Mouse (Mus musculus) midbrain, embryonic 10.5 days (tissue): Measurements from ENCODE around the gene Dppa4. TPM values are rescaled to one million over a fixed set of nuclear protein-coding genes. Genes with fewer than 3 reads are reported as not detected.
"Not testable (repeated sequence)": the region's sequence is repeated elsewhere in the genome, so short reads cannot be mapped to it uniquely, and the experiment has no call there.

Experiments used
- DNase-seq: peaks from one replicate; pipeline ENCODE4 v3.0.0-alpha.2; 2017; ENCODE audit warnings: low spot score
- H3K27ac ChIP-seq: fragments of 300-500 bp; sonication (generic); replicated peaks from 2 replicates; pipeline ENCODE4 v1.5.1; 2016; ENCODE audit warnings: mild to moderate bottlenecking
- H3K27me3 ChIP-seq: fragments of 300-500 bp; sonication (generic); 2 replicates; pipeline ENCODE4 v1.6.1; 2016; ENCODE audit warnings: low read depth, mild to moderate bottlenecking; ENCODE audit not compliant: poor library complexity, severe bottlenecking
- H3K36me3 ChIP-seq: fragments of 300-500 bp; sonication (generic); 2 replicates; pipeline ENCODE4 v1.6.1; 2016; ENCODE audit warnings: mild to moderate bottlenecking, moderate library complexity
- H3K4me1 ChIP-seq: fragments of 300-500 bp; sonication (generic); 2 replicates; pipeline ENCODE4 v1.6.1; 2016
- H3K4me3 ChIP-seq: fragments of 300-500 bp; sonication (generic); 2 replicates; pipeline ENCODE4 v1.5.1; 2016; ENCODE audit warnings: mild to moderate bottlenecking, moderate library complexity
- H3K9me3 ChIP-seq: fragments of 300-500 bp; sonication (generic); replicated peaks from 2 replicates; pipeline ENCODE4 v1.6.1; 2016; ENCODE audit warnings: mild to moderate bottlenecking
- WGBS: fragments of 180-500 bp; shearing (Covaris S2); methylation state at CpG from one replicate; pipeline ENCODE4 v1.1.7; 2016; 5-methylcytosine and 5-hydroxymethylcytosine counted together
- polyA plus RNA-seq: library from polyadenylated mRNA; unstranded; fragments of >200 nt; fragmentation: Nextera tagmentation; extraction: Ambion mirVana; gene quantifications from 2 replicates; pipeline ENCODE4 v1.2.1, GENCODE M21; 2016

The Dppa4 gene
- polyA plus RNA-seq, 1 experiment from 2014 or later: not detected

- H3K27ac ChIP-seq: no peak overlapping the region
- DNase-seq: no peak
- H3K4me3 ChIP-seq: no peak overlapping the region
- no peaks in the 10 kb centered on the region for H3K36me3 ChIP-seq
- H3K4me1 ChIP-seq: no peaks in the 10 kb centered on the region
- no peaks in the 10 kb centered on the region for H3K9me3 ChIP-seq
- WGBS: 82% methylated on average over 14 of the region's 14 CpGs
- no peaks in the 10 kb centered on the region for H3K27me3 ChIP-seq
Measured at GRCm38 (mm10) chr16:48297384-48298136, 14.0 kb downstream of the Dppa4 start.

GRCm38 (mm10) chr16:48299884-48300283 is 16.4 kb downstream of the Dppa4 start:
- Histone ChIP-seq H3K27ac (no peak overlapping the region), H3K36me3 (no peaks in the 10 kb centered on the region), H3K27me3 (no peaks in the 10 kb centered on the region), H3K9me3 (no peaks in the 10 kb centered on the region), H3K4me1 (no peaks in the 10 kb centered on the region), H3K4me3 (no peak overlapping the region)
- 93% methylated on average over 3 of the region's 3 CpGs for WGBS
- DNase-seq: no peak

- Histone ChIP-seq H3K4me3 (no peak within 1 kb of the TSS), H3K9me3 (no peaks in the 10 kb centered on the region), H3K27me3 (no peaks in the 10 kb centered on the region), H3K4me1 (no peaks in the 10 kb centered on the region), H3K36me3 (no peaks in the 10 kb centered on the region), H3K27ac (no peak within 1 kb of the TSS)
- no peak for DNase-seq
- WGBS: 82% methylated on average over 7 of the region's 7 CpGs
Measured at GRCm38 (mm10) chr16:48303509-48303908, 20.0 kb downstream of the Dppa4 start, which contains the start of gene Dppa2. Gene Dppa2, plus strand, starts transcription at chr16:48303908.

GRCm38 (mm10) chr16:48303983-48304382 is 20.4 kb downstream of the Dppa4 start:
- H3K36me3 ChIP-seq: no peaks in the 10 kb centered on the region
- no peaks in the 10 kb centered on the region for H3K9me3 ChIP-seq
- WGBS: 90% methylated on average over 3 of the region's 3 CpGs
- no peak for DNase-seq
- no peaks in the 10 kb centered on the region for H3K27me3 ChIP-seq
- no peak overlapping the region for H3K27ac ChIP-seq
- H3K4me3 ChIP-seq: no peak overlapping the region
- H3K4me1 ChIP-seq: no peaks in the 10 kb centered on the region

DNA sequence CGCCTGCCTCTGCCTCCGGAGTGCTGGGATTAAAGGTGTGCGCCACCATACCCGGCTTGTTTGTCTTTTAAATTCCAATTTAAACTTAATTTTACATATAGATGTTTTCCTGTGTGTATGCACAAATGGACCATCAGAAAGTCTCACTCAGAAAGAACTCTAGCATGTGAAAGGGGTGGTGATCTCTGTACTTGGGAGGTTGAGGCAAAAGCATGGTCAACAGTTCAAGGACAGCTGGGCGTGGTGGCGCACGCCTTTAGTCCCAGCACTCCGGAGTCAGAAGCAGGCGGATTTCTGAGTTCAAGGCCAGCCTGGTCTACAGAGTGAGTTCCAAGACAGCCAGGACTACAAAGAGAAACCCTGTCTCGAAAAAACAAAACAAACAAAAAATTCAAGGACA is 25.4 kb downstream of the Dppa4 start:
- H3K36me3 ChIP-seq, H3K4me3 ChIP-seq, H3K27ac ChIP-seq, H3K9me3 ChIP-seq, H3K4me1 ChIP-seq, H3K27me3 ChIP-seq, DNase-seq: not testable (repeated sequence)
- 94% methylated on average over 10 of the region's 10 CpGs for WGBS

DNA sequence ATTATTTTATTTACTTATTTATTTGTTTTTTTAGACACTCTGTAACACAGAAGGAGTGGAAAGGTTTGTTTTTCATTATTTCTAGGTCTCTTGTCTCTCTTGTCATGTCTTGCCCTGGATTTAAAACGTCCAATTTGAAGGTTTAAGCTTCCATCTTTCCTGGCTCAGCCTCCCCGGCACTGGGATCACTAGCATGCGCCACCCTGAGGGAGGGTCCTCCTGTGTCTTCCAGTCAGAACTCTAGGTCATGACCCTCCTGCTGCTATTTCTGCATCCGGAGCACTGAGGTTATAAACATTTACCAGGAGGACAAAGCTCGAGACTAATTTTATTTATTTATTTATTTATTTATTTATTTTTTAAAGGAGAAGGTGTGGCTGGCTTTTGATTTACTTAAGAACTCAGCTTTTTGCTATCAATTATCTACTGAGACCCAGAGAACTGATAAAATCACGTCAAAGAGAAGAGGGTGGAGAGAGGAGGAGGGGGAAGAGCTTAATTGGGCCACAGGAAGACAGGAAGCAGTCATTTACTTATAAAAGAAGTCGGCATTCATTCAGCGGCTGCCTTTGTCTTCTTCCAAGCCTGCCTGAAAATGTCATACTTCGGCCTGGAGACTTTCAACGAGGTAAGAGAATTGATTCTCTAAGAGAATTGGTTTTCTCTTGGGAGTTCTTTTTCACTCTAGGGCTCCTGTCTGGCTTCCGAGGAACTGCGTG is 26.5 kb downstream of the Dppa4 start:
- H3K36me3 ChIP-seq: no peaks in the 10 kb centered on the region
- DNase-seq: no peak
- 0 out of 2 replicates have a peak, but pooled peaks cover 2% of the 10 kb centered on the region for H3K9me3 ChIP-seq
- H3K4me1 ChIP-seq: no peaks in the 10 kb centered on the region
- no peak overlapping the region for H3K4me3 ChIP-seq
- WGBS: 86% methylated on average over 12 of the region's 12 CpGs
- H3K27ac ChIP-seq: no peak overlapping the region
- no peaks in the 10 kb centered on the region for H3K27me3 ChIP-seq

- Histone ChIP-seq H3K4me3 (no peak overlapping the region), H3K27me3 (no peaks in the 10 kb centered on the region), H3K36me3 (no peaks in the 10 kb centered on the region), H3K27ac (no peak overlapping the region), H3K4me1 (no peaks in the 10 kb centered on the region), H3K9me3 (0 out of 2 replicates have a peak, but pooled peaks cover 2% of the 10 kb centered on the region)
- no peak for DNase-seq
- WGBS: 94% methylated on average over 3 of the region's 3 CpGs
Measured at GRCm38 (mm10) chr16:48315294-48315693, 31.8 kb downstream of the Dppa4 start.

DNA sequence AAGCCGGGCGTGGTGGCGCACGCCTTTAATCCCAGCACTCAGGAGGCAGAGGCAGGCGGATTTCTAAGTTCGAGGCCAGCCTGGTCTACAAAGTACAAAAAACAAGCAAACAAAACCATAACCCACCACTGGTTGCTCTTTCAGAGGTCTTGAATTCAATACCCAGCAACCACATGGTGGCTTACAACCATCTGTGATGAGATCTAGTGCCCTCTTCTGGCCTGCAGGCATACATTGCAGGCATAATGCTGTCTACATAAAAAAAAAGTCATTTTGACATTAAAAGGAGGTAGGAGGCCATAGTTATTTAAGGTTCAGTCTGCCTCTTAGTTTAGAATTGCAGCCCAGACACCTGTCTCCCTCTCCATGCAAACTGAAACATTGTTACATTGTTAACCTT is 37.2 kb downstream of the Dppa4 start:
- Histone ChIP-seq H3K36me3 (no peaks in the 10 kb centered on the region), H3K27ac (no peak overlapping the region), H3K4me1 (no peaks in the 10 kb centered on the region), H3K4me3 (no peak overlapping the region), H3K27me3 (no peaks in the 10 kb centered on the region), H3K9me3 (no peaks in the 10 kb centered on the region)
- DNase-seq: no peak
- 95% methylated on average over 6 of the region's 6 CpGs for WGBS

- WGBS: 83% methylated on average over 6 of the region's 6 CpGs
- Histone ChIP-seq H3K9me3 (no peaks in the 10 kb centered on the region), H3K27me3 (no peaks in the 10 kb centered on the region), H3K4me1 (no peaks in the 10 kb centered on the region), H3K27ac (no peak overlapping the region), H3K36me3 (no peaks in the 10 kb centered on the region), H3K4me3 (no peak overlapping the region)
- no peak for DNase-seq
Measured at GRCm38 (mm10) chr16:48323133-48323532, 39.6 kb downstream of the Dppa4 start.

DNA sequence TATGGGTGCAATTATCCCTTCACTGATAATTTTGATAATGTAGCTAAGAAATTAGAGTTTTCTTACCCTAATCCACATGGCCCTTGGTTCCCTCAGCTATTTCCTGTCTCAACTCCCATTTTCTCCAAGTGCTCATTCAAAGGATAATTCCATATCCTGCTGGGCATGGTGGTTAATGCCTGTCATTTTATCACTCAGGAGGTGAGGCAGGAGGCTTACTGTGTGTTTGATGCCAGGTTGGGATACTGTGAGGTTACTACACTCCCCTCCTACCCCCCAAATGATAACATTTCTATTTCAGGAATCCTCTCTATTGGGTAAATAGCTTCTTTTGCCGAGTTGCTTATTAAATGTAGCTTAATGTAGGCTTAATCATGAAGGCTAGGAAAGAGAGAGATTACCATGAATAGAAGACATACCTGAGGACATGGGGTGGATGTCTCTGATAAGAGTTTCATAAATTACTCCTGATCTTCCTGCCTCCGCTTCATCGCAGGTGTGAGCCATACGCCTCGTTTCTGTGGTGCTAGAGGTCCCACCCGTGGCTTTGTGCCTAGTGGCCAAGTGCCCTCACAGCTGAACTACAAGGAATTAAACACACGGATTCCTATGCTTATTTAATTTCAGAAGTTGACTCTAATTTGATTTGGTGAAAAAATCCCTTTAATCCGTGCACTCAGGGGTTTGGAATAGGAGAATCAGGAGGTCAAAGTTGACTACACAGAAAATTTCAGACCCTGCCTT is 40.2 kb downstream of the Dppa4 start:
- Histone ChIP-seq H3K27ac (no peak overlapping the region), H3K9me3 (no peaks in the 10 kb centered on the region), H3K36me3 (no peaks in the 10 kb centered on the region), H3K4me1 (no peaks in the 10 kb centered on the region), H3K27me3 (no peaks in the 10 kb centered on the region), H3K4me3 (no peak overlapping the region)
- DNase-seq: no peak
- WGBS: 88% methylated on average over 8 of the region's 8 CpGs

DNA sequence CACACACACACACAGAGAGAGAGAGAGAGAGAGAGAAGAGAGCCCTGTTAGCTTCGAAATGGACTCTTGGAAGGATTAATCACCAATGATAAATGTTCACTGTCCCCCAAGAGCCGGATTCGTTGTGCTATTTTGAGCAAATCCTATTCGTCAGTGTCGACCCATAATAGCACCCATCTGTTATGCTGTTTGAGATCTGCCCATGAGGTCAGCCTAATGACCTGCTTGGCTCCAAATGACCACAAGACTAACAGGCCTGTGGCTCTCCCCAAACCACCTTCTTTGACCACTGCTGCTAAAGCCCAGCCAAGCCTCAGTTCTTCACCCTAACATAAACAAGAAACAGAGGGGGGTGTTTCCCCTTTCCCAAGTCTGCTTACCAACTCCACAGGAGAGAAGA is 43.4 kb downstream of the Dppa4 start:
- DNase-seq: no peak
- Histone ChIP-seq H3K27ac (no peak overlapping the region), H3K36me3 (no peaks in the 10 kb centered on the region), H3K9me3 (no peaks in the 10 kb centered on the region), H3K4me1 (no peaks in the 10 kb centered on the region), H3K27me3 (no peaks in the 10 kb centered on the region), H3K4me3 (no peak overlapping the region)
- 78% methylated on average over 5 of the region's 5 CpGs for whole genome bisulfite sequencing

DNA sequence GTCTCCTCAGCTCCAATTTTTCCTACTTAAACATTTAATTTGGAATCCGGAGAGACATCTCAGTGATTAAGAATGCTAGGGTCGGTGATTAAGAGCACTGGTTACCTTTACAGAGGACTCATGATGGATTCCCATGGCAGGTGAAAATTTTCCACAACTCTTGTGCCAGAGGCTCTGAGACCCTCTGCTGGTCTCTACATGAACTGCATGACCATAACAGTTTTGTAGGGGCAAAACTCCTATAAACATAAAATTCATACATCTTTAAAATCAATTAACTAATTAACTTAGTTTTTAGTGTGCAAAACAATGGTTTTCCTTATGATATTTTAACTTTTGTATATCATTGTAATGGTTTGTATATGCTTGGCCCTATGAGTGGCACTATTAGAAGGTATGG is 44.9 kb downstream of the Dppa4 start:
- Histone ChIP-seq H3K27me3 (no peaks in the 10 kb centered on the region), H3K4me3 (no peak overlapping the region), H3K9me3 (no peaks in the 10 kb centered on the region), H3K27ac (no peak overlapping the region), H3K4me1 (no peaks in the 10 kb centered on the region), H3K36me3 (no peaks in the 10 kb centered on the region)
- DNase-seq: no peak
- 93% methylated on average over 2 of the region's 2 CpGs for WGBS

GRCm38 (mm10) chr16:48331822-48332221 is 48.3 kb downstream of the Dppa4 start:
- 86% methylated on average over 3 of the region's 3 CpGs for WGBS
- Histone ChIP-seq H3K9me3 (no peaks in the 10 kb centered on the region), H3K4me1 (no peaks in the 10 kb centered on the region)

More at GRCm38 (mm10) chr16:48331822-48332221, 48.3 kb downstream of the Dppa4 start:
- Histone ChIP-seq H3K27ac (no peak overlapping the region), H3K4me3 (no peak overlapping the region), H3K36me3 (no peaks in the 10 kb centered on the region), H3K27me3 (no peaks in the 10 kb centered on the region)
- no peak for DNase-seq
